Mouse (Mus musculus) G1E (cell line): Measurements from ENCODE around the gene Stil. TPM values are rescaled to one million over a fixed set of nuclear protein-coding genes. Genes with fewer than 3 reads are reported as not detected.

Experiments
- ATAC-seq: 2 replicates; pipeline ENCODE4 v1.8.0; 2016; ENCODE audit warnings: mild to moderate bottlenecking; ENCODE audit not compliant: insufficient number of reproducible peaks, poor library complexity, low FRiP score, severe bottlenecking; ENCODE audit errors: extremely low read depth
- DNase-seq: peaks from one replicate; pipeline ENCODE4 v3.0.0; 2012; ENCODE audit warnings: low spot score
- H3K27me3 ChIP-seq: 2 replicates; pipeline ENCODE4 v1.6.1; 2012; ENCODE audit warnings: mild to moderate bottlenecking, low read length, inconsistent platforms; ENCODE audit not compliant: insufficient read depth
- H3K36me3 ChIP-seq: replicated peaks from 2 replicates; pipeline ENCODE3; 2012; ENCODE audit warnings: mild to moderate bottlenecking, inconsistent platforms
- H3K4me1 ChIP-seq: 2 replicates; pipeline ENCODE4 v1.6.1; 2012; ENCODE audit warnings: low read depth, low read length, inconsistent platforms, mixed read lengths; ENCODE audit not compliant: insufficient read depth
- H3K4me3 ChIP-seq: 2 replicates; pipeline ENCODE4 v1.5.1; 2012; ENCODE audit warnings: low read depth, mild to moderate bottlenecking, inconsistent platforms, low read length, moderate library complexity, mixed read lengths
- H3K9me3 ChIP-seq: replicated peaks from 2 replicates; pipeline ENCODE4 v1.6.1; 2012; ENCODE audit warnings: inconsistent platforms
- CTCF ChIP-seq: IDR thresholded peaks from 2 replicates; pipeline ENCODE4 v1.5.1; 2012; ENCODE audit warnings: low read depth, low read length, inconsistent platforms, mixed read lengths
- GATA1 ChIP-seq: IDR thresholded peaks from 2 replicates; pipeline ENCODE4 v1.6.1; 2012; ENCODE audit warnings: borderline replicate concordance, low read length, inconsistent platforms, mixed read lengths
- GATA2 ChIP-seq: IDR thresholded peaks from 2 replicates; pipeline ENCODE4 v1.6.1; 2012; ENCODE audit warnings: low read depth, low read length, inconsistent platforms, borderline replicate concordance
- POLR2AphosphoS5 ChIP-seq: IDR thresholded peaks from 2 replicates; pipeline ENCODE4 v1.6.1; 2012; ENCODE audit warnings: low read depth, low read length, inconsistent platforms; ENCODE audit not compliant: insufficient replicate concordance
- TAL1 ChIP-seq: conservative IDR thresholded peaks from 2 replicates; pipeline ENCODE4 v1.6.1; 2012; ENCODE audit warnings: low read depth, low read length, inconsistent platforms, mixed read lengths
- polyA plus RNA-seq: library from polyadenylated mRNA; stranded (reverse); fragments of >175 nt; gene quantifications from 2 replicates; pipeline ENCODE4 v1.2.3, GENCODE M21; 2012
- total RNA-seq, 2 experiments: library from RNA; stranded (forward) in 1 of 2; stranded (reverse) in 1 of 2; fragments of 200-1000 nt in 1 of 2; fragments of >200 nt in 1 of 2; fragmentation: Nextera tagmentation in 1 of 2; gene quantifications; 2 replicates each; pipeline ENCODE4 v1.2.3; 2014 to 2017

The Stil gene
- total and polyA plus RNA-seq, 3 experiments: 4.0 to 93.1 (median 26.0) TPM

DNA sequence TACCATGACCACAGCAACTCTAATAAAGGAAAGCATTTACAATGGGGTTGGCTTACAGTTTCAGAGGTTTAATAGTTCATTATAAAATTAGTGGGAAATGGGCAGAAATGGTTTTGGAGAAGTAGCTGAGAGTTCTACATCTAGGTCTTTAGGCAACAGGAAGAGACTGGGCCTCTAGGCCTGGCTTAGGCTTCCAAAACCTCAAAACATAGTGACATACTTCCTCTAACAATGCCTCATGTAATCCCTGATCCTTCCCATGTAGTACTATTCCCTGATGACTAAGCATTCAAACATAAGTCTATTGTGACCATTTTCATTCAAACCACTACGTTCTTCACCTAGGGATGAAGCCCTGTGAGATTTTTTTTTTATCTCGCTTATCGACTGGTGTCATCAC lies 5.7 kb upstream of the Stil start:
- peaks cover 23% of the 10 kb centered on the region for H3K4me1 ChIP-seq
- DNase-seq: no peak

GRCm38 (mm10) chr4:114997051-114997450 lies 2.9 kb upstream of the Stil start:
- no peak overlapping the region for H3K4me3 ChIP-seq
- no peaks in the 10 kb centered on the region for H3K27me3 ChIP-seq
- no peaks in the 10 kb centered on the region for H3K9me3 ChIP-seq
- no peak for ATAC-seq
- DNase-seq: no peak
- peaks cover 33% of the 10 kb centered on the region for H3K4me1 ChIP-seq
- no peak for TF ChIP-seq GATA2
- 0 out of 2 replicates have a peak, but pooled peaks have one; percentile 36 for TF ChIP-seq CTCF
- no peak for TF ChIP-seq POLR2AphosphoS5
- no peak for TF ChIP-seq TAL1
- peaks cover 4% of the 10 kb centered on the region for H3K36me3 ChIP-seq

More for the DNA sequence above, 5.7 kb upstream of the Stil start:
- Histone ChIP-seq H3K9me3 (no peaks in the 10 kb centered on the region), H3K27me3 (no peaks in the 10 kb centered on the region), H3K36me3 (no peaks in the 10 kb centered on the region), H3K4me3 (no peak overlapping the region)
- ATAC-seq: no peak
- no peak for TF ChIP-seq GATA2

- Histone ChIP-seq H3K36me3 (peaks cover 23% of the 10 kb centered on the region), H3K4me3 (peak overlapping the region; percentile 84), H3K9me3 (no peaks in the 10 kb centered on the region), H3K4me1 (peaks cover 36% of the 10 kb centered on the region), H3K27me3 (no peaks in the 10 kb centered on the region)
- TF ChIP-seq POLR2AphosphoS5 (no peak), TAL1 (no peak), GATA1 (no peak), CTCF (no peak), GATA2 (no peak)
- DNase-seq: no peak
- ATAC-seq: no peak
Measured at GRCm38 (mm10) chr4:114999445-114999772, 550 bp upstream of the Stil start.

DNA sequence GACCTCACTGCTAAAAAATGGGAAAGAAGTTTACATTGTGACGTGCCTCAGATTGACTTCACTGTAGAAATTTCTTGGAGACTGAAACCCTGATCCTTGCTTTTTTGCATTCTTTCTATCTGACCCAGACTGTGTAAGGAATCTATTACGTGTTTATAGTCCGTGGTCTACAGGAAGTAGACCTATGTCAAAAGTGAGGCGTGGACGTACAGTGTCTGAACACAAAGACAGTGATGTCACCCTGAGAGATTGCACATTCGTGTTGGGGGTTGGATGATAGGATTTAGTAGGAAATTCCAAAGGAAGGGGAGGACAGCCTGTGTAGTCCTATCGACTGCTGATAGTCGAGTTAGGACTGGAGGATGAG lies 453 bp downstream of the Stil start:
- no peak for TF ChIP-seq GATA2
- TF ChIP-seq GATA1: no peak
- no peak for TF ChIP-seq CTCF
- TF ChIP-seq POLR2AphosphoS5: no peak
- TF ChIP-seq TAL1: no peak

GRCm38 (mm10) chr4:115014276-115014675 lies 14.3 kb downstream of the Stil start:
- no peak for ATAC-seq
- TF ChIP-seq GATA1: no peak
- no peak for TF ChIP-seq POLR2AphosphoS5
- TF ChIP-seq TAL1: no peak
- TF ChIP-seq GATA2: no peak
- TF ChIP-seq CTCF: no peak
- peaks cover 87% of the 10 kb centered on the region for H3K36me3 ChIP-seq

More for the DNA sequence above, 453 bp downstream of the Stil start:
- H3K36me3 ChIP-seq: peaks cover 30% of the 10 kb centered on the region
- peaks cover 32% of the 10 kb centered on the region for H3K4me1 ChIP-seq
- DNase-seq: peak; percentile 18
- no peaks in the 10 kb centered on the region for H3K9me3 ChIP-seq
- H3K27me3 ChIP-seq: no peaks in the 10 kb centered on the region
- 0 out of 2 replicates have a peak, but pooled peaks have one; percentile 4 for ATAC-seq
- peak overlapping the region; percentile 84 for H3K4me3 ChIP-seq

DNA sequence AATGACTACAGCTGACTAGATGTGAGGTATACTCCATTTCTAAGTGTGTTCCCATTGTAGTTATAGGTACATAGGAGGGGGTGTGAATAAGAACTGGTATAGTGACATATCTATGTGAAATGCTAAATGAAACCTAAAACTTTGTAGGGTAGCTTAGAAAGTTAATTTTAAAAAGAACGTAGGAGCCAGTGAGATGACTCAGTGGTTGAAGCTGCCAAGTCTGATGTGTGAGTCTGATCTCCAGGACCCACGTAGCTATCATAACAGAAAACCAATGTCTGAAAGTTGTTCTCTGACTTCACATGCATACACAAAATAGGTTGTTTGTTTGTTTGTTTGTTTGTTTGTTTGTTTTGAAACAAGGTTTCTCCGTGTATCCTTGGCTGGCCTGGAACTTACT lies 20.0 kb downstream of the Stil start:
- Histone ChIP-seq H3K4me1 (0 out of 2 replicates have a peak, but pooled peaks cover 5% of the 10 kb centered on the region), H3K36me3 (peaks cover 85% of the 10 kb centered on the region), H3K4me3 (no peak overlapping the region), H3K9me3 (no peaks in the 10 kb centered on the region), H3K27me3 (no peaks in the 10 kb centered on the region)
- ATAC-seq (no peak), DNase-seq (no peak)
- TF ChIP-seq GATA2 (no peak), CTCF (no peak), GATA1 (no peak), POLR2AphosphoS5 (no peak), TAL1 (no peak)

More at GRCm38 (mm10) chr4:115014276-115014675, 14.3 kb downstream of the Stil start:
- no peak for DNase-seq
- Histone ChIP-seq H3K4me1 (peaks cover 2% of the 10 kb centered on the region; the same call in 1 of the 2 replicates), H3K27me3 (no peaks in the 10 kb centered on the region), H3K4me3 (no peak overlapping the region), H3K9me3 (no peaks in the 10 kb centered on the region)

DNA sequence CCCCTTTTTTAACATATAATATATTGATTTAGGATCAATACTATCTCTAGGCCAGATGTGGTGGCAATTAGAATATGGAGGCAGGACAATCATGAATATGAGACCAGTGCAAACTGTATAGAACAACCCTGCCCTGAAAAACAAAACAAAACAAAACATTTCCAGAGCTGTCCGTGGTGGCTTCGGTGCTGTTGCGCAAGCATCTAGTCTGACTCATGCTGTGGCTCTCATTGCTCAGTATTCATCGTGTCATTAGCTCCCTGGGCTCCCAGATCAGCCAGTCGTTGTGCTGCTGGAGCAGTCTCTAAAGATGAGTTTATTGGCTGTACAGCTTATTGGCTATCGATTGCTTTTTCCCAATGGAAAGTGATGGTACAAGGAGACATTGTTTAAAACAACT lies 35.1 kb downstream of the Stil start:
- Histone ChIP-seq H3K9me3 (no peaks in the 10 kb centered on the region), H3K27me3 (no peaks in the 10 kb centered on the region), H3K36me3 (peaks cover 79% of the 10 kb centered on the region), H3K4me1 (peaks cover 18% of the 10 kb centered on the region; the same call in 1 of the 2 replicates), H3K4me3 (no peak overlapping the region)
- ATAC-seq (0 out of 2 replicates have a peak, but pooled peaks have one; percentile 28), DNase-seq (no peak)
- TF ChIP-seq TAL1 (no peak), GATA1 (no peak), POLR2AphosphoS5 (no peak), CTCF (no peak), GATA2 (no peak)
